Mouse (Mus musculus): ENCODE data around the gene Rc3h1. TPM values are rescaled to one million over a fixed set of nuclear protein-coding genes. Genes with fewer than 3 reads are reported as not detected.
"Not testable (repeated sequence)": the region's sequence is repeated elsewhere in the genome, so short reads cannot be mapped to it uniquely, and the experiment has no call there.

The Rc3h1 gene
- total and polyA plus RNA-seq, 2 experiments from 2014 or later: 5.9 to 19.0 TPM

DNA sequence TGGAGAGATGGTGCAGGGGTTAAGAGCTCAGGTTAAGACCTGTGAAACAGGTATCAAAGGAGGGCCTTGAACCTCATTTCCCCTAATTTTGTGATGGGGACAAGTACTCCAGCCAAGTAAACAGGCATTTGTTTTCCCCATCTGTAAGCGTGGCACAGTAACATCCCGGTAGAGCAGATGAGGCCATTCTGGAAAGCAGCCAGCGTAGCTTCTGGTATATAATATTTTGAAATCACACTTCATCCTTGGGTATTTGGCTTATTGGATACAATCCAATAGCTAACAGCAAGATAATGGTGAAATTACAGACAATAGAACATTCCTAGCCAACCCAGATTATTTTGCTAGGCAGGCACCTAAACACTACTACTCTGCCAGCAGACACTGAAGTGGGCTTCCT is 76.7 kb downstream of the Rc3h1 start:
- no peak for TF ChIP-seq CTCF (IDR thresholded peaks at IDR 0.05)
- H3K9ac ChIP-seq (replicated peaks; ENCODE audit: low read length, poor library complexity, severe bottlenecking): no peak overlapping the region
- no peak overlapping the region for H3K4me3 ChIP-seq (ENCODE audit: low read depth, low read length)
- H3K27me3 ChIP-seq (ENCODE audit: insufficient read depth, low read length): no peaks in the 10 kb centered on the region
- H3K27ac ChIP-seq (ENCODE audit: low read depth, low read length): no peak overlapping the region
- WGBS: 82% methylated on average over 3 of the region's 3 CpGs
- H3K4me2 ChIP-seq (ENCODE audit: low read depth, low read length, poor library complexity, severe bottlenecking): no peak overlapping the region
- DNase-seq (ENCODE audit: low spot score) (no peak), ATAC-seq (ENCODE audit: low FRiP score) (no peak)
- no peaks in the 10 kb centered on the region for H3K4me1 ChIP-seq (ENCODE audit: insufficient read depth, low read length)
- no peaks in the 10 kb centered on the region for H3K9me3 ChIP-seq (ENCODE audit: low read length)
- H3K36me3 ChIP-seq (ENCODE audit: insufficient read depth, low read length): no peaks in the 10 kb centered on the region

DNA sequence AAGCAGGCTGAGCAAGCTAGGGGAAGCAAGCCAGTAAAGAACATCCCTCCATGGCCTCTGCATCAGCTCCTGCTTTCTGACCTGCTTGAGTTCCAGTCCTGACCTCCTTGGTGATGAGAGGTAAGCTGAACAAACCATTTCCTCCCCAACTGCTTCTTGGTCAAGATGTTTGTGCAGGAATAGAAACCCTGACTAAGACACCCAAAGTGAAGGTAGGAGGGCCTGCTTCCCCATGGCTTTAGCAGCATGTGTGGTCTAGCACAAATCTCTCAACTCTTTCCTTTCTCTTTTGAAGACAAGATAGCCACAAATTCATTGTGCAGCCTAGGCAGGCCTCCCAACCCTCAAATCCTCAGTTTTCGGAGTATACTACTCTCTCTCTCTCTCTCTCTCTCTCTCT is 78.5 kb downstream of the Rc3h1 start:
- not testable (repeated sequence) for H3K4me3 ChIP-seq (ENCODE audit: low read depth, low read length); H3K27me3 ChIP-seq (ENCODE audit: insufficient read depth, low read length); H3K27ac ChIP-seq (ENCODE audit: low read depth, low read length); H3K4me2 ChIP-seq (ENCODE audit: low read depth, low read length, poor library complexity, severe bottlenecking); H3K36me3 ChIP-seq (ENCODE audit: insufficient read depth, low read length); H3K4me1 ChIP-seq (ENCODE audit: insufficient read depth, low read length); ATAC-seq (ENCODE audit: low FRiP score); DNase-seq (ENCODE audit: low spot score); H3K9ac ChIP-seq (replicated peaks; ENCODE audit: low read length, poor library complexity, severe bottlenecking); H3K9me3 ChIP-seq (ENCODE audit: low read length)
- WGBS: 53% methylated on average over 1 of the region's 1 CpGs

DNA sequence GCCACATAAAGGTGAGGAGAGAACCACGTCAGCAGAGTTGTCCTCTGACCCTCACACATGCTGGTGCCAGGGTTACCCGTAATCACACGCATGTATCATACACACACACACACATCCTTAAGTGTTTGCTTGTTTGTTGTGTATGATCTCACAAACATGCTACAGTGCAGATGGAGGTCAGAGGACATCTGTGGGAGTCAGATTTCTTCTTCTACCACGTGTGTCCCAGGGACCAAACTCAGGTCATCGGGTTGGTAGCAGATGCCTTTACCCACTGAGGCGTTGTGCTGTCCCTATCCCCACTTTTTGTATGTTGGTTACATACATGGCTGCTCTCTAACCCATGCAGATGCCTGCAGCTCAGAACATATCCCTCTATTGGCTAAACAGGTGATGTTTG is 79.3 kb downstream of the Rc3h1 start:
- Histone ChIP-seq H3K27me3 (ENCODE audit: insufficient read depth, low read length) (no peaks in the 10 kb centered on the region), H3K4me1 (ENCODE audit: insufficient read depth, low read length) (no peaks in the 10 kb centered on the region), H3K9ac (replicated peaks; ENCODE audit: low read length, poor library complexity, severe bottlenecking) (no peak overlapping the region), H3K36me3 (ENCODE audit: insufficient read depth, low read length) (no peaks in the 10 kb centered on the region), H3K4me2 (ENCODE audit: low read depth, low read length, poor library complexity, severe bottlenecking) (no peak overlapping the region), H3K9me3 (ENCODE audit: low read length) (no peaks in the 10 kb centered on the region), H3K27ac (ENCODE audit: low read depth, low read length) (no peak overlapping the region), H3K4me3 (ENCODE audit: low read depth, low read length) (no peak overlapping the region)
- 91% methylated on average over 6 of the region's 6 CpGs for WGBS
- DNase-seq (ENCODE audit: low spot score) (no peak), ATAC-seq (ENCODE audit: low FRiP score) (no peak)
- TF ChIP-seq CTCF (IDR thresholded peaks at IDR 0.05): no peak

DNA sequence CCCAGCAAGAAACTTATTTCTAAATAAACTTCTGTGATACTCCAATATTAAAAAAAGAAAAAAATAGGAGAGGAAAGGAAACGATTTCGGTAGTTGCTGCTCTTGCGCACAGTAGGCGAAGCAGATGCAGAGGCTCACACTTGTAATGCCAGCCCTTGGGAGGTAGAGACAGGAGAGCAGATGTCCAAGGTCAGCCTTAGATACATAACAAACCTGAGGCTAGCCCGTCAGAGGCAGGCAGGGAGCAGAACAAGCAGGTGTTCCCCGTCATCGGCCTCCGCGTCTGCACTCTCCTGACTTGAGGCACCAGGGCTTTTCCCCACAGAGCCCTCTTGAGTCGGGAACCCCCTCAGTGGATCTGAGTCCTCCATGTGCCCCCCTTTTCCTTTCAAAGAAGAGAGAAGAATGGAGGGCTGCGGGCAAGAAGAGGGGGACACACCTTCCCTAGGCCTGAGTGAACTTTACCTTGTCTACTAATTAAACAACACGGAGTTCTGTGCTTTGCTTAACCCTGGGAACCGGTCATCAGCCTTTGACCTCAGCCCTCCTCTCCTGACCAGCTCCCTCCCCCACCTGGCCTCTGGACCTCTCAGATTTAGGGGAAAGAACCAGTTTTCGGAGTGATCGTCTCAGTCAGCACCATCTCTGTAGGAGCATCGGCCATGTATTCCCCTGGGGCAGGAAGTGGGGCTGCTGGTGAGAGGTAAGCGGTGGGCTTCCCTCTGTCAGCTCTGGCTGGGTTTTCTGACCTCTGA is 80.8 kb downstream of the Rc3h1 start:
- Histone ChIP-seq H3K4me2 (ENCODE audit: low read depth, low read length, poor library complexity, severe bottlenecking) (no peak overlapping the region), H3K4me3 (ENCODE audit: low read depth, low read length) (no peak overlapping the region), H3K36me3 (ENCODE audit: insufficient read depth, low read length) (no peaks in the 10 kb centered on the region), H3K27me3 (ENCODE audit: insufficient read depth, low read length) (no peaks in the 10 kb centered on the region), H3K27ac (ENCODE audit: low read depth, low read length) (no peak overlapping the region), H3K9me3 (ENCODE audit: low read length) (no peaks in the 10 kb centered on the region), H3K9ac (replicated peaks; ENCODE audit: low read length, poor library complexity, severe bottlenecking) (no peak overlapping the region), H3K4me1 (ENCODE audit: insufficient read depth, low read length) (no peaks in the 10 kb centered on the region)
- ATAC-seq (ENCODE audit: low FRiP score): no peak; the same call in 1 of the 2 replicates
- WGBS: 89% methylated on average over 17 of the region's 17 CpGs
- no peak for DNase-seq (ENCODE audit: low spot score)
- no peak for TF ChIP-seq CTCF (IDR thresholded peaks at IDR 0.05)

DNA sequence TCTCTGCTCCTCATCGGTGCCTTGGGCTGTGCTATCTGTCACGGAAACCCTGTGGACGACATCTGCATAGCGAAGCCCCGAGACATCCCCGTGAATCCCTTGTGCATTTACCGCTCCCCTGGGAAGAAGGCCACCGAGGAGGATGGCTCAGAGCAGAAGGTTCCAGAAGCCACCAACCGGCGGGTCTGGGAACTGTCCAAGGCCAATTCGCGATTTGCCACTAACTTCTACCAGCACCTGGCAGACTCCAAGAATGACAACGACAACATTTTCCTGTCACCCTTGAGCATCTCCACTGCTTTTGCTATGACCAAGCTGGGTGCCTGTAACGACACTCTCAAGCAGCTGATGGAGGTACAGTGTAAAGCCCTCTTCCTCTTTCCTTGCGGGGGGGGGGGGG is 83.2 kb downstream of the Rc3h1 start:
- ATAC-seq (ENCODE audit: low FRiP score): no peak
- 93% methylated on average over 14 of the region's 15 CpGs for whole genome bisulfite sequencing
- Histone ChIP-seq H3K9ac (replicated peaks; ENCODE audit: low read length, poor library complexity, severe bottlenecking) (no peak overlapping the region), H3K27ac (ENCODE audit: low read depth, low read length) (no peak overlapping the region), H3K4me3 (ENCODE audit: low read depth, low read length) (no peak overlapping the region), H3K36me3 (ENCODE audit: insufficient read depth, low read length) (no peaks in the 10 kb centered on the region), H3K9me3 (ENCODE audit: low read length) (no peaks in the 10 kb centered on the region), H3K4me1 (ENCODE audit: insufficient read depth, low read length) (no peaks in the 10 kb centered on the region), H3K4me2 (ENCODE audit: low read depth, low read length, poor library complexity, severe bottlenecking) (no peak overlapping the region), H3K27me3 (ENCODE audit: insufficient read depth, low read length) (no peaks in the 10 kb centered on the region)
- no peak for DNase-seq (ENCODE audit: low spot score)
- TF ChIP-seq CTCF (IDR thresholded peaks at IDR 0.05): no peak

DNA sequence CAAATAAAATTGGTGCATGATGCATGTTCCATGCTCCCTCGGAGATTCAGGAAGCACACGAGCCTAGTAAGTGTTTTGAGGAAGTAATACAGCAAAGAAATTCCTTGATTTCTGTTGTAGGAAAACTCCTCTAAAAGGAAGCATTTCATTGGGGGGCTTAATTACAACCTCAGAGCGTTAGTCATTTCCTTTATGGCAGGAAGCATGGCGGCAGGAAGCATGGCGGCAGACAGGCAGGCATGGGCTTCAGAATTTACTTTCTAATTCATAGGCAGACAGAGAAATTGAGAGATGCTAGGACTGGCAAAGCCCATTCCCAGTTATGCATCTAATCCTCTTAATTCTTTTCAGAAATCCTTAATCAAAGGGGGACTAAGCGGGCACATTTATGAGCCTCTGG is 87.6 kb downstream of the Rc3h1 start:
- no peak overlapping the region for H3K27ac ChIP-seq (ENCODE audit: low read depth, low read length)
- H3K4me1 ChIP-seq (ENCODE audit: insufficient read depth, low read length): no peaks in the 10 kb centered on the region
- H3K9ac ChIP-seq (replicated peaks; ENCODE audit: low read length, poor library complexity, severe bottlenecking): no peak overlapping the region
- no peak overlapping the region for H3K4me2 ChIP-seq (ENCODE audit: low read depth, low read length, poor library complexity, severe bottlenecking)
- TF ChIP-seq CTCF (IDR thresholded peaks at IDR 0.05): no peak
- no peaks in the 10 kb centered on the region for H3K9me3 ChIP-seq (ENCODE audit: low read length)
- no peaks in the 10 kb centered on the region for H3K27me3 ChIP-seq (ENCODE audit: insufficient read depth, low read length)
- 60% methylated on average over 6 of the region's 6 CpGs for WGBS
- H3K36me3 ChIP-seq (ENCODE audit: insufficient read depth, low read length): no peaks in the 10 kb centered on the region
- no peak overlapping the region for H3K4me3 ChIP-seq (ENCODE audit: low read depth, low read length)
- DNase-seq (ENCODE audit: low spot score): no peak
- no peak for ATAC-seq (ENCODE audit: low FRiP score)

All from midbrain, postnatal 0 days (tissue).